Mouse (Mus musculus) adrenal gland, adult 2 months (tissue): ENCODE data around the gene Rin2. TPM values are rescaled to one million over a fixed set of nuclear protein-coding genes. Genes with fewer than 3 reads are reported as not detected.
A peak's percentile ranks its signal among the peaks of the same experiment; 100 is the strongest.

Experiments
- DNase-seq: peaks from one replicate; pipeline ENCODE4 v3.0.0; 2021
- polyA plus RNA-seq: library from polyadenylated mRNA; depleted of rRNA; stranded (reverse); fragments of >200 nt; gene quantifications from 2 replicates; pipeline ENCODE4 v1.2.3, GENCODE M21; 2012
- total RNA-seq, 2 experiments: library from RNA; stranded (reverse); gene quantifications; 2 replicates each; pipeline ENCODE4 v1.2.3; 2021

The Rin2 gene
- total and polyA plus RNA-seq, 3 experiments, result 4.8 to 31.9 (median 23.0) TPM

DNA sequence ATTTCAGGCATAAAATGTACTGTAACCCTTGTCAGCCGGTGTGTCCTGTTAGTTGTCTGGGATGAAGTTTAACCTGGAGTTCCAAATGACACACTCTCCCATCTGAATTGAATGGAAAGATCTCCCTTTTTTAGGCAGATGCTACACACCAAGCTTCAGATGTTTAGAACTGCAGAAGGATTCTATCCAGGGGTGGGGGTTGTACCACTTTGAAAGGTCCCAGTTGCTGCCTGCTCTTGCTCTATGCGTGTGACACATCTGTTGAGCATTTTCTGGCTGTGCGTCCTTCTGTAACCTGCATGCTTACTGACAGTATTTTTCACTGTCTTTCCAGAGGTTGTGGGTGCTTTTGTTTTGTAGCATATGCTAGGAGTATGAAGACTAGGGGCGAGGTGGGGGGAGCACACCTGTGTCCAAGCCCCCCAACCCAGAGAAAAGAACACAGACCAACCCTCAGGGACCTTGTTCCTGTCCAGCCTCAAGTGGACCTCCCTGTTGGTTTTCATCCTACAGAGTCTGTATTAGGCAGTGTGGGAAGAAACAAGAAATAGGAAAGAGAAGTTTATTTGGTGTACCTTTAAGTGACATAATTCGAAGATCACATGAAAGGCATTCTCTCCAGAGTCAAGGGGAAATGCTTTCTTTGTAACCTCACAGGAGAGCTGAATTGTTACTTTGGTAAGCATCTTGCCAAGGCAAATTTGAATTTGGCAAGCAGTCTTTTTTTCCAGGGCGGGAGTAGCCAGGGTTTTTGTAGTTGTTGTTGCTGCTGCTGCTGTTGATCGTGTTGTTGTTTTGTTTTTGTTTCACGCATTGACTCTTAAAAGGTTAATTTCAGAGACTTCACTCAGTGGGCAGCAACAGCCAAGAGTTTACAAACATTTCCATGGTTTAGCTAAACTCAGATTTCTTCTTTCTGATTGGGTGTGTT, 186.4 kb downstream of the Rin2 start:
- peak; percentile 32 for DNase-seq

DNA sequence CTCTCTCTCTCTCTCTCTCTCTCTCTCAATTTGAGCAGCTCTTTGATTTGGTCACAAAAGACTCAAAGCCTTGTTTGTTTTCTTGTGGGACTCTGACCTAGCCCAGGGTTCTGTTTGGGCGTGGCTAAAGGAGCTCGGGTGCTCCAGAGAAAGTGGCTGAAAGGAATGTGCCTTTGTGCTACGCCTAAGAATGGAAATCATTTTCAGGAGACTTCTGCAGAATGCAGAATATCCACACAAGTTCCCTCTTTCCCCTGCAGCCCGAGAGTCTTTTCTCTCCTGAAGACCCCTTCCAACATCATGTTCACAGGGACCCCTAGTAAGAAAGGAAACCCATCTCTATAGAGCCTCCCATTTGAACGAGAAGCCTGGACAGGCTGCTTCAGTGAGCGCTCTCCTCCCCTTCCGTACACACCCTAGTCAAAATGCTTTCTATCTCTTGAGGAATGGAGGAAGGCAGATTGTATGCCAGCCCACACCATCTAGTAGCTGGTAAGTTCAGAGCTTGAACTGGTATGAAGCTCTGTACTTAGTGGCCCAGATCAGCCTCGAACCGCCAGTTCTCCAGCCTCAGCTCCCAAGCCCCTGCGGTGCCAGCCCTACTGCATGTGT, 187.3 kb downstream of the Rin2 start:
- no peak for DNase-seq

DNA sequence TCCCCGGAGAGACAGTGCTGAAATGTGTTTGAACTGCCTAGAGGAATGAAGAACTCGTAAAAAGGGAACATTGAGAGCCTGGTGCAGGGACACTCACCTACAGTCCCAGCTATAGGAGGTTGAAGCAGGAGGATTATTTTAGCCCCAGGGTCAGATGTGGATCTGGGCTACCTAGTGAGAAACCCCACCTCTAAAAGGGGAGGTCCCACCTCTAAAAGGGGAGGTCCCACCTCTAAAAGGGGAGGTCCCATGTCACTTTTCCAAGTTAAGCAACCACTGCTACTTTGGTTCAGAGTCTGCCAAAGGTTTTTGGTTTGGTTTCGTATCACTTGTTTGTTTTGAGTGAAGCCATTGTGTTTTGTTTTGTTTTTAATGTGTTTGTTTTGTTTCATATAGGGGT, 190.3 kb downstream of the Rin2 start:
- DNase-seq, result no peak

DNA sequence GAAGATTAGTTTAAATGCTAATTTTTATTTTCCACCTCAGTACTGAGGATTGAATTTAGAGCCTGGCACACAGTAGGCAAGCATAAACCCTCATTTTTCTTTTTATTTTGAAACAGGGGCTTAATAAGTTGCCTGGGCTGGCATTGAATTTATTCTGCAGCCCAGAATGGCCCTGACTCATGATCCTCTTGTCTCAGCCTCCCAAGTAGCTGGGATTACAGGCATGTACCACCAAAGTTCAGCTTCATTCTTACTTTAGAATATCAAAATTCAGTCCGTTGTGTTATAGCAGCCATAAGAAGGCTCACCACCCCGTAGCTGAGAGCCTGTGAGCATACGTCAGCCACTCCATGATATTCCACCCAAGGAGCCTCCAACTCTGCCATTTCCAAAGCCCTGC, 191.2 kb downstream of the Rin2 start:
- no peak for DNase-seq

- no peak for DNase-seq
Measured at GRCm38 (mm10) chr2:145866695-145867449, 191.9 kb downstream of the Rin2 start.

GRCm38 (mm10) chr2:145871308-145871707, 196.3 kb downstream of the Rin2 start:
- DNase-seq, result no peak

- no peak for DNase-seq
Measured at GRCm38 (mm10) chr2:145872099-145872498, 197.1 kb downstream of the Rin2 start.

DNA sequence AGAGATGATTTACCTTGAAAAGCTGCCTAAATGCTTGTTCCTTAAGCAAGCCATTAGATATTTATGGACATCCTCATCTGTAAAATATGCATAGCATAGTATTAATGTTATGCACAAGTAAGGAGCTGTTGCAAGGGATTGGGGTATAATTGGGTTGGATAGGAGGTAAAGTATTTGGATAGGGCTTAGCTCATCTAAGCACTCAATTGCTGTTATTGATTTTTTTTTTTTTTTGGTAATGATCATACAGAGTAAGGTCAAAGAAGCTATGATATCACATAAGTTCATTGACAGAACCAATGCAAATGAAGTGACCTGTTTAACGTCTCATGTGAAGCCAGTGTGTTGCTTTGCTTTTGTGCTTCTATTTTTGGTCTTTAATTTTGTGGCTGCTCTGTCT, 198.9 kb downstream of the Rin2 start:
- no peak for DNase-seq

GRCm38 (mm10) chr2:145874879-145875482, 200.0 kb downstream of the Rin2 start:
- DNase-seq, result no peak

- no peak for DNase-seq
Measured at GRCm38 (mm10) chr2:145877191-145877590, 202.2 kb downstream of the Rin2 start.

DNA sequence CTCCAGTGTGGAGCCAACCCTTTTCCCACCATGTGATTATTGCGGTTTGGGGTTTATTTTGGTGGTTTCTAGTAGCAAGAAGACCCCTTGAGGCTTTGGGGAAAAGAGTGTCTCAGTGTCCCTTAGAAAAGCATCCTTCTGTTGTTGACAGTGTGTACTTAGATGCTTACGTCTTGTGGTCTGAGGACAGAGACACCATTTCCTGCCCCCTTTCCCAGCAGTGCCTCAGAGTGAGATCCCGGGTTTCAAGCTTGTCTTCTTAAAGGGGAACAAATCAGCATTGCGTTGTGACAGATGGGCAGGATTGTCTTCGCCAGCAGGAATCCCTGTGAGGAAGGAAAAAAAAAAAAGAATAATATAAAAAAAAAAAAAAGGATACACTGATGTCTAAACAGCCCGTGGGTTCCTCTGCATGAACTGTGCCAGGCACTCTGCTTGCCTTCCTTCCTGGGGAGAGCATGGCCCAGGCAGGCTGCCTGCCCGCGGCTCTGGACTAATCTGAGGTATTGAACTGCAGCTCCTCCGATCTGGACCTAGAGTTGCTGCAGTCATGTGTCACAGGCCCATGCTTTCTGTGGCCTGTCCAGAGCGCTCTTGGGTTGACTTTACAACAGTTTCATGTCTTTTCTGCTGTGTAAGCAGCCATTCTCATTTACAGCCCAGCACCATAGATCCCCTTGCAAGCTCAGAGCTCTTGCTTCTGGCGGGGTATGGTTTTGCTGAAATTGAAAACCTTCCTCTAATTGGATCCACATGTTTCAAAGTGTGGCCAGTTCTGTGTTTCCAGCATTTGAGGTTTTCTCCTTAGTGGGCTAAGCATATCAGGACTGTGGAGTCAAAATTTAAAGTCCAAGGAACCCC, 206.1 kb downstream of the Rin2 start:
- DNase-seq, result no peak

GRCm38 (mm10) chr2:145881932-145882331, 206.9 kb downstream of the Rin2 start:
- peak; percentile 23 for DNase-seq

DNA sequence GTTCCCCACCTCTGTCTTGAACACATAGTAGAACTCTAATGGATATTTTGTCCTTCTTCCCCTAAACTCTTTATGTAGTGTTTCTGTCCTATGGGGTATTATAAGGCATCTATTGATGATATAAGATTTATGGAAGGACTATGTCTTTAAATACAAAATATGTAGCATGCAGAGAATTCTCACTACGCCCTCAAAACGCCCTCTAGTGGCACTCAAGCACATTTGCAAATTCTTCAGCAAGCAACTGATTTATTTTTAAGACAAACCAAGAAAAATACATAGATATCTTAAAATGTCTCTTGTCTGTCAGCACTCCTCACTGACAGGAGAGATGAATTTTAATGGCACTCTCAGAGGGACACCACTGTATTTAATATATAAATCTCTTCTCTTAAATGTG, 207.4 kb downstream of the Rin2 start:
- no peak for DNase-seq

DNA sequence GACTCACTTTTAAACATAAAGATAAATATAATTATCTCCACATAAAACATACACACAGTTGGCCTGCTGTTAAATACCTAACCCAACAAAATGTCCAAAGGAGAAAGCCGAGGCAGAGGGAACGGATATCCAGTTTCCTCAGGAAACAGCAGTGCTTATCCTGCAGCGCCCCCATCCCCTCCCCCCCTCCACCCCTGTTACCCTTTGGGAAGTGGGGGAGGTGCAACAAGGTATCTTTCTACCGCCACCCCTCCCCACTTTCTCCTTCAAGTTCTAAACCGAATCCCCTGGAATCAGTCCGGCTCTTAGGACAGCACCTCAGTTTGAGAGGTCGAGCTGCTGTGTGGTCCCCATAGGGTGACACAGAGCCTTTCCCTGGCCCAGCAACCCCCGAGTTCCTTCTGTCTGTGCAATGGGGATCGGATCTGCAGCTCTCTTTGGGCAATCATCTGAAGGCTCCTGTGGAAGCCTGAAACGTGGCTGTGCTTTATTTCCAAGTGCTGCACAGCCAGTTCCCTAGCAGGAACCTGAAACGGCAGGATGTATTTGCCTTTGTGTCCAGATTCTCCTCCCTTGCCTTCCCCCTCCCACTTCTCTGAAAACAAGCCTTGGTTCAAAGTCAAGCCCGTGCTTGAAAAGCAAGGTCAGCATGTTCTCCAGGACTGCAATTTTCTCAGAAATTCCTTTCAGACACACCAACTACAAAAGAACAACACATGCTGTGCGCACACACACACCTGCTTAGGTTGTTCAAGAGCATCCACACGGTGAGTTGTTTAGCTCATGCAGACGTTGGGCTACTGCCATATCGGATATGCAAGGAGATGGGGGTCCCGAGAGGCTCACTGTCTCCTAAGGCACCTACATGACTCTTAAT, 209.3 kb downstream of the Rin2 start:
- DNase-seq, result no peak

DNA sequence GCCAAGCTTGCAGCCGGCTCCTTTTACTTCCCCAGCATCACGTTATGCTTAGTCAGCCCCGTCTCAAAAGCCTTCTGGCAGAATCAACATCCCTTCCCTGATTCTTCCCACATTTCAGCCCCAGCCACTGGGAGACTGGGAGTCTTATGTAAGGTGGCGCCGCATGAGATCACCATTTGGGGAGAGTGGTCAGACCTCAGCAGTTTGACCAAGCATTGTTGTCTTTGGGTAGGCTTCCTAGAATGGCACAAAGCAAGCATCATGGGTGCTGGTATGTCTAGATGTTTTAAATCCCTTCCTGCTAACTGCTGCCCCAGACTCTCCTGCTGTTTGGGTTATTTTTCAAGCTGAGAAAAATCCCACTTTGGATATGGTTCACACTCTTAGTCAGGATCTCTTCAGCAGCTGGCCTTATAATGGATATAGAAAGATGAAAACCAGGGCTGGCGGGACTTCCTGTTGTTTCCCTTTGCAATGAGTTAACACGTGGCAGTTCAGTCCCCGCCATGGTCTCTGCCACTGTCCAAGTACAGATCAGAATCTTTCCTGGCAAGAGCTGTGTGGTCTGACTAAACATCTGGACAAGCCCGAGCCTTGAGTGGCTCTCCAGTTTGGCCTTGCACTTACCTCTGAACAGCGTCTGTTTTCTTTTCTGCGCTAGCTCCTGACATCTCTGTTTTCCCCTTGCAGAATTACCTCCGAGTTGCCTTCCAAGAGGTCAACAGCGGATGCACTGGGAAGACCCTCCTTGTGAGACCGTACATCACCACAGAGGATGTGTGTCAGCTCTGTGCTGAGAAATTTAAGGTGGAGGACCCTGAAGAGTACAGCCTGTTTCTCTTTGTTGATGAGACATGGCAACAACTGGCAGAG, 210.1 kb downstream of the Rin2 start:
- peak; percentile 59 for DNase-seq

DNA sequence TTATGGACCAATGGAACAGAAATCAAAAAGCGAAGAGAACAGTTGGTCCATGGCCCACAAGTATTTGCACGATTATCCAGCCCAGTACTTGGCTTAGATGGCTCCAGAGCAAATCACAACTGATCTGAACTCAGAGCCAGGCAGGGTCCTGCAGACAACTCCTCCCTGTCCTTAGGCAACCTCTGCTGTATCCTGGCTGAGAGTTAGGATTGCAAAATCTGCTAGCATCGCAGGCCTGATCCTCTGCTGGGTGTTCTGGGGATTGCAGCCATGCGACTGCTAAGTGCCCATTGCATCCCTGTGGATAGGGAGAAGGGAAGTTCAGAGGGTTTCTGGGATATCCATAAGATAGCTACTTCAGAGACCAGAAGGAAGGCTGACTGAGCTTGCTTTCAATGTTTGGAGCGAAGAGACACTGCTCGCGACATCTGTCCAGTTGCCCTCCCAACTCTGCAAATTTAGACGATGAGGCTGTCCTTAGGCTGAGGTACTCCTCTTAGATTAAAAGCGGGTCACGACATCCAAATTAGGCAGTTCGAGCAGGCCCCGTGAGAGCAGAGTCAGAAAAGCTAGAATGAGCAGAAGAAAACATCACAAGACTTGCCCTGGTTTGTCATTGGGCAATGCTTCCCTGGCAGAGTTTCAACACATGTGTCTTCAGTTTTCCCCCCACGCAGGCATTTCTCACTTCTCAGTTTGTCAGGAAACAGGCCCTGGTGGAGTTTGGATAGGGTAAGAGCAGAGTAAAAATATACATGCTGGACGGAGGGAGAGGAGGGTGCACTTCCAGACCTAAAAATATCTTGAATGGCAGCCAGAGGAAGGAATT, 213.1 kb downstream of the Rin2 start:
- peak; percentile 66 for DNase-seq

- no peak for DNase-seq
Measured at GRCm38 (mm10) chr2:145888766-145889480, 213.9 kb downstream of the Rin2 start.

DNA sequence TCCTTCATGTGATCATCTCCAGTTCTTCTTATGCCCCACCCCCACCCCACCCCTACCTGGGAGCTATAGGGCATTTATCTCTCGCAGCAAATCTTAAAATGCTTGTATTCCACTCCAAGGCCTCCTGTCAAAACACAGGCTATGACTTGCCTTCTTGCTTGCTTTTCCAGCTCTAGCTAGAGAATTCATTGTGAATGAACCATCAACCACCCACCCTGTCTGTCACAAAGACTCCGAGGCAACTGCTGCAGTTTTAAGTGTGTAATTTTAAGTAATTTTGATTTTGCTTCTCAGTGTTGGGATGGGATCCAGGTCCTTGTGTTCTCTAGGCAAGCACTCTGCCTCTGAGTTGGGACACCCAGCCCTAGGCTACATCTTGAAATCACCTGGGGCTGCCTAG, 215.6 kb downstream of the Rin2 start:
- DNase-seq, result no peak
